Mouse (Mus musculus): Measurements from ENCODE around the gene Olfr553. TPM values are rescaled to one million over a fixed set of nuclear protein-coding genes. Genes with fewer than 3 reads are reported as not detected.

Gene Olfr553
- not detected for polyA plus RNA-seq (2014; fragmentation: Illumina TruSeq; extraction: RNeasy Lipid Tissue Mini Kit (QIAGEN cat#74804); ENCODE audit: low read depth, low replicate concordance)

GRCm38 (mm10) chr7:102618118-102618517 lies at the start of gene Olfr553:
Gene Olfr553 (minus strand): TSS chr7:102618218.

GRCm38 (mm10) chr7:102664599-102664998 lies 46.6 kb upstream of the Olfr553 start, which contains the start of gene Olfr556:
Gene Olfr556 (plus strand): TSS chr7:102664899.

DNA sequence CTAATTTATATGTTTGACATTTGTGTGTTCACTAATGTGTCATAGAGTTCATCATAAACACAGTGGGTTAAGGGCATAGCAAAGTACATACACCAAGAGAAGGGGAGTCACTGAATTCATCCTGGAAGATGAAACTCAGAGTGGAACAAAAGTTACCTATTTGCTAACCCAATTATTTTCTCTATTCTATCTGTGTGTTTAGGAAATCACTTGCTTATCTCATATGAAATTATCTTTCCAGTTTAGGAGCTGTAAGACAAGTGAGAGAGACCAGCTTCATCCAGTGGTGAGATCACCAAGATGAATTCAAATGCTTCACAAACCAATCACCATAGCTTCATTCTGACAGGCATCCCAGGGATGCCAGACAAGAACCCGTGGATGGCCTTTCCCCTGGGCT lies 40.5 kb upstream of the Olfr553 start, which contains the start of gene Olfr555:
Gene Olfr555, plus strand, starts transcription at position 301 of the 400 bp plus-strand sequence.

GRCm38 (mm10) chr7:102638132-102638531 lies 20.1 kb upstream of the Olfr553 start, which contains the start of gene Olfr554:
Gene Olfr554 (plus strand): TSS chr7:102638432.

GRCm38 (mm10) chr7:102597378-102598031 lies 20.5 kb downstream of the Olfr553 start, which contains the start of gene Olfr552:
Gene Olfr552 (plus strand): TSS chr7:102597770.

DNA sequence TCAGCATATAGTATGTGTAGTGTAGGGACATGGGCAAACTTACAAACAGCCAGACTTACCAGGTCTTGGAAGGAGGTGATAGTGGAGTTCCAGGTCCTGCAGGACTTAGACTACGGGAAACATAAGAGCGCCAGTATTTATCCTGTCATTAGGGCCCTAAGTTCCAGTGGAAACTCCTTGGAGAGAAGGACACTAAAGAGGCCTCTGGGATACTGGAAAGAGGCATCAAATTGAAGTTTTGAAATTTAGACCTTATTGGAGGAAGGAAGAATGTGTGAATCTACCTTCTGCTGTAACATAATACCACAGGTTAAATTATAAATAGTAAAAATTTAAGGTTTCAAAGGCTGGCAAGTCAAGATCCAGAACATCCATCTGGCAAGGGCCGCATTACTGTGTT lies 26.2 kb downstream of the Olfr553 start, which contains the start of gene Olfr551:
Gene Olfr551, minus strand, starts transcription at position 101 of the 400 bp plus-strand sequence.

DNA sequence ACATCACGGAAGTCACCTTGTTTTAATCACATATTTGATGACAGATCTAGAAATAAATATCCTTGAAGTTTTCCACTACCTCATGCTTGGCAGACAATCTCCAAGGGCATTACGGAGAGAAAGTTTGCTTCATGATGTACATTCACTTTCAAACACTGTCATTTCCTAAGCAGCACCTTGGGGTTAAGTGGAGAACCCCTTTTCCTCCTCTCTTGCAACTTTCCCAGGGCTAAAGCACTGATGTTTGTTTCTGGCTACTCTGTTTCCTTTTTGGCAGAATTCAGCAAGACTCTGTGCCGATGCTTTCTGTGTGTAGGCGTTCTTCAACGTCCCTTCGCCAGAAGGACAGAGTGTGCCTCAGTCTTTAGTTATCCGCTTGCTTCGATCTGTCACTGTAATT lies 46.9 kb downstream of the Olfr553 start, which contains the start of gene Olfr550:
Gene Olfr550, plus strand, starts transcription at position 301 of the 400 bp plus-strand sequence.

GRCm38 (mm10) chr7:102564999-102565997 lies 52.7 kb downstream of the Olfr553 start, which contains the start of gene Trim21:
Gene Trim21 (minus strand): TSS chr7:102565486.

Other genes with a start within 250 kb of the Olfr553 start
- gene Rrm1, start 176.5 kb downstream of the Olfr553 start, polyA plus RNA-seq (2014; fragmentation: Illumina TruSeq; extraction: RNeasy Lipid Tissue Mini Kit (QIAGEN cat#74804); ENCODE audit: low read depth, low replicate concordance) = 12.9 TPM
- not detected for gene Olfr543, start 136.5 kb downstream of the Olfr553 start, polyA plus RNA-seq (2014; fragmentation: Illumina TruSeq; extraction: RNeasy Lipid Tissue Mini Kit (QIAGEN cat#74804); ENCODE audit: low read depth, low replicate concordance)
- gene Olfr544, start 129.9 kb downstream of the Olfr553 start, polyA plus RNA-seq (2014; fragmentation: Illumina TruSeq; extraction: RNeasy Lipid Tissue Mini Kit (QIAGEN cat#74804); ENCODE audit: low read depth, low replicate concordance) = not detected
- not detected for gene Olfr545, start 118.6 kb downstream of the Olfr553 start, polyA plus RNA-seq (2014; fragmentation: Illumina TruSeq; extraction: RNeasy Lipid Tissue Mini Kit (QIAGEN cat#74804); ENCODE audit: low read depth, low replicate concordance)
- gene Olfr547, start 83.5 kb downstream of the Olfr553 start, polyA plus RNA-seq (2014; fragmentation: Illumina TruSeq; extraction: RNeasy Lipid Tissue Mini Kit (QIAGEN cat#74804); ENCODE audit: low read depth, low replicate concordance) = not detected
- gene Olfr548-ps1, start 77.3 kb downstream of the Olfr553 start, polyA plus RNA-seq (2014; fragmentation: Illumina TruSeq; extraction: RNeasy Lipid Tissue Mini Kit (QIAGEN cat#74804); ENCODE audit: low read depth, low replicate concordance) = not detected
- not detected for gene Olfr549, start 68.3 kb downstream of the Olfr553 start, polyA plus RNA-seq (2014; fragmentation: Illumina TruSeq; extraction: RNeasy Lipid Tissue Mini Kit (QIAGEN cat#74804); ENCODE audit: low read depth, low replicate concordance)
- 6.7 TPM for gene Trim21, start 52.7 kb downstream of the Olfr553 start, polyA plus RNA-seq (2014; fragmentation: Illumina TruSeq; extraction: RNeasy Lipid Tissue Mini Kit (QIAGEN cat#74804); ENCODE audit: low read depth, low replicate concordance)
- gene Olfr550, start 46.8 kb downstream of the Olfr553 start, polyA plus RNA-seq (2014; fragmentation: Illumina TruSeq; extraction: RNeasy Lipid Tissue Mini Kit (QIAGEN cat#74804); ENCODE audit: low read depth, low replicate concordance) = not detected
- gene Olfr551, start 26.3 kb downstream of the Olfr553 start, polyA plus RNA-seq (2014; fragmentation: Illumina TruSeq; extraction: RNeasy Lipid Tissue Mini Kit (QIAGEN cat#74804); ENCODE audit: low read depth, low replicate concordance) = not detected
- not detected for gene Olfr552, start 20.4 kb downstream of the Olfr553 start, polyA plus RNA-seq (2014; fragmentation: Illumina TruSeq; extraction: RNeasy Lipid Tissue Mini Kit (QIAGEN cat#74804); ENCODE audit: low read depth, low replicate concordance)
- gene Olfr554, start 20.2 kb upstream of the Olfr553 start, polyA plus RNA-seq (2014; fragmentation: Illumina TruSeq; extraction: RNeasy Lipid Tissue Mini Kit (QIAGEN cat#74804); ENCODE audit: low read depth, low replicate concordance) = not detected
- gene Olfr555, start 40.6 kb upstream of the Olfr553 start, polyA plus RNA-seq (2014; fragmentation: Illumina TruSeq; extraction: RNeasy Lipid Tissue Mini Kit (QIAGEN cat#74804); ENCODE audit: low read depth, low replicate concordance) = not detected
- gene Olfr556, start 46.7 kb upstream of the Olfr553 start, polyA plus RNA-seq (2014; fragmentation: Illumina TruSeq; extraction: RNeasy Lipid Tissue Mini Kit (QIAGEN cat#74804); ENCODE audit: low read depth, low replicate concordance) = not detected
- gene Trim68, start 69.1 kb upstream of the Olfr553 start, polyA plus RNA-seq (2014; fragmentation: Illumina TruSeq; extraction: RNeasy Lipid Tissue Mini Kit (QIAGEN cat#74804); ENCODE audit: low read depth, low replicate concordance) = 23.3 TPM
- not detected for gene Olfr557, start 77.7 kb upstream of the Olfr553 start, polyA plus RNA-seq (2014; fragmentation: Illumina TruSeq; extraction: RNeasy Lipid Tissue Mini Kit (QIAGEN cat#74804); ENCODE audit: low read depth, low replicate concordance)
- 6.0 TPM for gene Olfr558, start 84.0 kb upstream of the Olfr553 start, polyA plus RNA-seq (2014; fragmentation: Illumina TruSeq; extraction: RNeasy Lipid Tissue Mini Kit (QIAGEN cat#74804); ENCODE audit: low read depth, low replicate concordance)
- gene Olfr33, start 100.9 kb upstream of the Olfr553 start, polyA plus RNA-seq (2014; fragmentation: Illumina TruSeq; extraction: RNeasy Lipid Tissue Mini Kit (QIAGEN cat#74804); ENCODE audit: low read depth, low replicate concordance) = not detected
- gene Olfr559, start 109.3 kb upstream of the Olfr553 start, polyA plus RNA-seq (2014; fragmentation: Illumina TruSeq; extraction: RNeasy Lipid Tissue Mini Kit (QIAGEN cat#74804); ENCODE audit: low read depth, low replicate concordance) = not detected
- gene Olfr560, start 141.1 kb upstream of the Olfr553 start, polyA plus RNA-seq (2014; fragmentation: Illumina TruSeq; extraction: RNeasy Lipid Tissue Mini Kit (QIAGEN cat#74804); ENCODE audit: low read depth, low replicate concordance) = 0.39 TPM
- 3.1 TPM for gene Olfr78, start 141.3 kb upstream of the Olfr553 start, polyA plus RNA-seq (2014; fragmentation: Illumina TruSeq; extraction: RNeasy Lipid Tissue Mini Kit (QIAGEN cat#74804); ENCODE audit: low read depth, low replicate concordance)
- not detected for gene Olfr561, start 153.0 kb upstream of the Olfr553 start, polyA plus RNA-seq (2014; fragmentation: Illumina TruSeq; extraction: RNeasy Lipid Tissue Mini Kit (QIAGEN cat#74804); ENCODE audit: low read depth, low replicate concordance)
- gene Olfr564, start 185.3 kb upstream of the Olfr553 start, polyA plus RNA-seq (2014; fragmentation: Illumina TruSeq; extraction: RNeasy Lipid Tissue Mini Kit (QIAGEN cat#74804); ENCODE audit: low read depth, low replicate concordance) = not detected
- not detected for gene Olfr566, start 240.5 kb upstream of the Olfr553 start, polyA plus RNA-seq (2014; fragmentation: Illumina TruSeq; extraction: RNeasy Lipid Tissue Mini Kit (QIAGEN cat#74804); ENCODE audit: low read depth, low replicate concordance)

All from heart, adult 10 weeks (tissue).